Mouse (Mus musculus): ENCODE measurements at regions not wholly inside any gene's neighbourhood (a gene's known extent, or its start where the extent isn't known, plus 50 kb on each side); places are given as distances from the start of the nearest gene placed in this dataset.

- DNase-seq (ENCODE audit: low spot score): no peak
Observed at GRCm38 (mm10) chr10:61034056-61034455, 55.1 kb upstream of the Pcbd1 start.

GRCm38 (mm10) chr10:61028598-61028997 is 60.5 kb upstream of the Pcbd1 start:
- no peak for DNase-seq (ENCODE audit: low spot score)

GRCm38 (mm10) chr10:61027215-61027614 is 61.9 kb upstream of the Pcbd1 start:
- DNase-seq (ENCODE audit: low spot score): no peak

GRCm38 (mm10) chr10:61025061-61025460 is 64.1 kb upstream of the Pcbd1 start:
- DNase-seq (ENCODE audit: low spot score): no peak

GRCm38 (mm10) chr10:61024166-61024565 is 65.0 kb upstream of the Pcbd1 start:
- DNase-seq (ENCODE audit: low spot score): no peak

- DNase-seq (ENCODE audit: low spot score): no peak
Observed at GRCm38 (mm10) chr10:61023431-61023830, 65.7 kb upstream of the Pcbd1 start.

GRCm38 (mm10) chr10:61019566-61019965 is 69.6 kb upstream of the Pcbd1 start:
- no peak for DNase-seq (ENCODE audit: low spot score)

- no peak for DNase-seq (ENCODE audit: low spot score)
Observed at GRCm38 (mm10) chr10:61012199-61012695, 76.9 kb upstream of the Pcbd1 start.

GRCm38 (mm10) chr10:61010697-61011096 is 78.4 kb upstream of the Pcbd1 start:
- no peak for DNase-seq (ENCODE audit: low spot score)

GRCm38 (mm10) chr10:61007403-61007802 is 81.7 kb upstream of the Pcbd1 start:
- DNase-seq (ENCODE audit: low spot score): no peak

GRCm38 (mm10) chr10:61001745-61002160 is 87.4 kb upstream of the Pcbd1 start:
- no peak for DNase-seq (ENCODE audit: low spot score)

GRCm38 (mm10) chr10:60997393-60997792 is 91.7 kb upstream of the Pcbd1 start:
- DNase-seq (ENCODE audit: low spot score): no peak

- no peak for DNase-seq (ENCODE audit: low spot score)
Observed at GRCm38 (mm10) chr10:60995908-60996640, 93.1 kb upstream of the Pcbd1 start.

GRCm38 (mm10) chr10:60985109-60985576 is 104.0 kb upstream of the Pcbd1 start:
- no peak for DNase-seq (ENCODE audit: low spot score)

GRCm38 (mm10) chr10:60981770-60982169 is 107.4 kb upstream of the Pcbd1 start:
- DNase-seq (ENCODE audit: low spot score): no peak

- no peak for DNase-seq (ENCODE audit: low spot score)
Observed at GRCm38 (mm10) chr10:60973615-60974014, 115.5 kb upstream of the Pcbd1 start.

- no peak for DNase-seq (ENCODE audit: low spot score)
Observed at GRCm38 (mm10) chr10:60964843-60965242, 124.3 kb upstream of the Pcbd1 start.

GRCm38 (mm10) chr10:60957820-60958233 is 126.4 kb upstream of the Unc5b start:
- DNase-seq (ENCODE audit: low spot score): no peak

GRCm38 (mm10) chr10:60955467-60955866 is 124.1 kb upstream of the Unc5b start:
- no peak for DNase-seq (ENCODE audit: low spot score)

- DNase-seq (ENCODE audit: low spot score): no peak
Observed at GRCm38 (mm10) chr10:60952495-60952894, 121.1 kb upstream of the Unc5b start.

- DNase-seq (ENCODE audit: low spot score): no peak
Observed at GRCm38 (mm10) chr10:60948983-60949677, 117.7 kb upstream of the Unc5b start.

GRCm38 (mm10) chr10:60943074-60943473 is 111.7 kb upstream of the Unc5b start:
- no peak for DNase-seq (ENCODE audit: low spot score)

- DNase-seq (ENCODE audit: low spot score): no peak
Observed at GRCm38 (mm10) chr10:60938749-60939148, 107.4 kb upstream of the Unc5b start.
